Mouse (Mus musculus) heart, adult 10 weeks (tissue): ENCODE results near the gene Zfp740. TPM values are rescaled to one million over a fixed set of nuclear protein-coding genes. Genes with fewer than 3 reads are reported as not detected.

ENCODE experiments used
- polyA plus RNA-seq: library from polyadenylated mRNA; stranded (reverse); fragments of 350-450 nt; fragmentation: Illumina TruSeq; extraction: RNeasy Lipid Tissue Mini Kit (QIAGEN cat#74804); gene quantifications from one replicate; pipeline ENCODE4 v1.2.3, GENCODE M21; 2014; ENCODE audit warnings: low read depth, low replicate concordance

Zfp740 gene
- polyA plus RNA-seq: 39.0 TPM

DNA sequence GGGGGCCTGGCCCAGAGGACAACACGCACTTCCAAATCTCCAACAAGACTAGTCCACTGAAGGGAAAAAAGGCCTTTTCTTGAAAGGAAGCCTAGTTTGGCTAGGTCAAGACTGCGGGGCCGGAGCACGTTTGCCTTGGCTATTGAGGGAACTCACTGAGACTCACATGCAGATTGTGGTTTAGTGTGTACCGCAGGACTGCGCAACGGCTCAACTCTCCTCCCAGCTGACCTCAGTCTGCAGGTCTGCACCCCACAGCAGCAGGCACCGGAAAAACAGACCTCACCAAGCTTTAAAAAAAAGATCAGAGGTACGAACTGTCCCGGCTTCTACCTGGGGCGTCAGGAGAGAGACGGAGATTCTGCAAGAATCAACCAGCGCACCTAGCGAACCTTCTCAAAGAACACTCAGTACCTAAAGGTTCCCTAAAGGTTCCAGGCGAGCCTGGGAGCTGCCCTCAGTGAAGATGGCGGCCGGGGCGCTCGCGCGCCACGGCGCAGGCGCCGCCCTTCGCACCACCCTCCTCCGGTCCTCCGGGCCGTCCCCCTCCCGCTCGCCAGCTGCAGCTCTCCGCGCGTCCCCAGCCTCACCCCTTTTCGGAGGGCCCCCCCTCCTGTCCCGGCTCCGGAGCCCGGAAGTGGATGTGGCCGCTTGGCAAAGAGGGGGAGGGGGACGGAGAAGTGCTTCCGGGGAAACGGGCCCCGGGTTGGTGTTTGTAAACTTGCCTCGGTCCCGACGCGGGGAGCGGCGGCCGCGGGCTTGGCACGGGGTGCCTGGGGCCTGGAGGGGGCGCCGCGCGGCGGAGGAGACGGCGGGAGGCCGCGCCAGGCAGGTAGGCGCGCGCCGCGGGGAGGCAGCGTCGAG is at the start of gene Zfp740:
Gene Zfp740 (plus strand): TSS at position 279 of the 864 bp plus-strand sequence.

GRCm38 (mm10) chr15:102204674-102205505 is 1.8 kb downstream of the Zfp740 start, which contains the start of gene Csad:
TSS of gene Csad (minus strand) at chr15:102204724.

DNA sequence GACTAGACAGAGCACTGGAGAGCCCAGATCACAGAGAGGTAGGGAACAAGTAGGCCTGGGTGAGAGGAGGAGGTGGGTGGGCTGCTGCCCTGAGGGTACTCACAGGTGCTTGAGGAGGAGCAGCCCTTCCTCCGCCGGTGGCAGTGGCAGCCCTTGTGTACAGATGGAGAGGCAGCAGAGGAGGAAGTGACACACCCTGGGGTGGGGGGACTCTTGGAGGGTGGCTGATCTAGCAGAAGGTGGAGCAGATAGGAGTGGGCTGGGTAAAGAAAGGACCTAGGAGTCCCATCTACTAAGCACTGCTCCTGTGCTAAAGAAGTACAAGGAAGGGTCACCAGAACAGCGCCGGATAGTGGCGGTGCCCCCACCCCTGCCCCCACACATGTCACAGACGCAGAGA is 28.7 kb downstream of the Zfp740 start, which contains the start of gene Itgb7:
Gene Itgb7 (minus strand): TSS at position 197 of the 400 bp plus-strand sequence.

DNA sequence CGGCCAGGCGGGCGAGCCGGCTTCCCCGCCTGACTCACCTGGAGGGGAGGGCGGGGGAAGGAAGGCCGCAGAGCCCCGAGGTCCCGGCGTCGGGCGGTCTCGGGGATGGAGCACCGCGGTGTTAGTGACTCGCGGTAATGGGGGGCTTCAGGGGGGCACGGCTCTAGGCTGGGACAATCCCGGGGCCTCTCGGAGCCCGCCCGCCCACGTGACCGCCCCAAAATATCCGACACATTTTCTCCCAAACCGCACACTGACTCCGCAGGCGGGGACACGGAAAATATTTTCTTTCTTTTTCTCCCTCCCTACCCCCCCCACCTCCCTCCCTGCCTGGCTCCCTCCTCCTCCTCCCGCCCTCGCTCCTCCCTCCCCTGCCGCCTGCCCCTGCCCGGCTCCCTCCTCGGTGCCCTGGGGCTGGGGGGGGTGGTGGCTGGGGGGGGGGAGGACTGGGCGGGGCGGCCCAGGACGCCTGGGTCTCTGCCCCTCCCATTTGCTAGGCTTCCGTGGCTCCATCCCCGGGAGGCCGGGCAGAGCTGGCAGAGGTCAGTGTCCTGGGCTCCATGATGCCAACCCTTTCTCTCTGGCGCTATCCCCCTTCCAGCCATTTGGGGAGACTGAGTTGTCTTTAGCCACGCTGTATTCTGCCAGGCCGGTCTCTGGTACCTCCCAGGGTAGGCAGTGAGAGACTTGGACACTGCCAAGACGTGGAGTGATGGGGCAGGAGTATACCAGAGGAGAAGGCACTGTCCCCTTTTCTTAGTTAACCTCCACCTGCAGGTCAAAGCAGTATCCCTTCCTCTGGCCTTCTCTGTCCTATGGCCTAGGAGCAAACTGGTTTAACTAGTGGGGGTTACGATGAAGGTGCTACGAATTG is 54.4 kb downstream of the Zfp740 start, which contains the start of gene Rarg:
Gene Rarg (minus strand): TSS at position 316 of the 874 bp plus-strand sequence.

Other genes starting within 250 kb of the Zfp740 start
- gene Krt78, start 249.0 kb upstream of the Zfp740 start, polyA plus RNA-seq: not detected
- gene Krt8, start 198.8 kb upstream of the Zfp740 start, polyA plus RNA-seq: 3.2 TPM
- gene Krt18, start 175.1 kb upstream of the Zfp740 start, polyA plus RNA-seq: 4.3 TPM
- gene Eif4b, start 129.5 kb upstream of the Zfp740 start, polyA plus RNA-seq: 124 TPM
- gene Tns2, start 102.8 kb upstream of the Zfp740 start, polyA plus RNA-seq: 177 TPM
- 17.0 TPM for gene Spryd3, start 67.0 kb upstream of the Zfp740 start, polyA plus RNA-seq
- 46.2 TPM for gene Igfbp6, start 58.9 kb upstream of the Zfp740 start, polyA plus RNA-seq
- gene Soat2, start 52.7 kb upstream of the Zfp740 start, polyA plus RNA-seq: not detected
- gene Csad, start 1.5 kb downstream of the Zfp740 start, polyA plus RNA-seq: 25.3 TPM
- 1.5 TPM for gene Itgb7, start 28.7 kb downstream of the Zfp740 start, polyA plus RNA-seq
- 15.4 TPM for gene Rarg, start 54.3 kb downstream of the Zfp740 start, polyA plus RNA-seq
- gene Gm9918, start 67.3 kb downstream of the Zfp740 start, polyA plus RNA-seq: not detected
- gene Mfsd5, start 76.2 kb downstream of the Zfp740 start, polyA plus RNA-seq: 19.2 TPM
- gene Espl1, start 93.0 kb downstream of the Zfp740 start, polyA plus RNA-seq: 3.6 TPM
- 278 TPM for gene Pfdn5, start 122.9 kb downstream of the Zfp740 start, polyA plus RNA-seq
- 24.5 TPM for gene Myg1, start 128.5 kb downstream of the Zfp740 start, polyA plus RNA-seq
- 12.0 TPM for gene Aaas, start 147.5 kb downstream of the Zfp740 start, polyA plus RNA-seq
- not detected for gene Sp7, start 163.9 kb downstream of the Zfp740 start, polyA plus RNA-seq
- gene Sp1, start 202.9 kb downstream of the Zfp740 start, polyA plus RNA-seq: 15.9 TPM
- gene Amhr2, start 242.1 kb downstream of the Zfp740 start, polyA plus RNA-seq: not detected